Mouse (Mus musculus): ENCODE data around the gene Hpdl.

- no peak for TF ChIP-seq CHD2 (IDR thresholded peaks at IDR 0.05; ENCODE audit: low read length)
- peak in 1 of 2 experiments; percentile 60; a peak in 2 of 4 replicates for TF ChIP-seq CTCF (conservative IDR thresholded peaks at IDR 0.05 in 1 of 2, IDR thresholded peaks at IDR 0.05 in 1 of 2; ENCODE audit: low read depth in 2 of 2, low read length in 2 of 2)
- TF ChIP-seq POLR2A (IDR thresholded peaks at IDR 0.05; ENCODE audit: low read depth, low read length) = no peak
- no peak for TF ChIP-seq ZNF384 (IDR thresholded peaks at IDR 0.05; ENCODE audit: low read depth, low read length)
- no peak for TF ChIP-seq ZC3H11A (IDR thresholded peaks at IDR 0.05; ENCODE audit: low read depth, low read length)
- TF ChIP-seq EP300 (IDR thresholded peaks at IDR 0.05; ENCODE audit: low read length) = no peak
These were observed 27.2 kb downstream of the Hpdl start for GRCm38 (mm10) chr4:116794273-116794672.
